Mouse (Mus musculus) hindbrain, embryonic 15.5 days (tissue): ENCODE results near the gene Olfr549. TPM values are rescaled to one million over a fixed set of nuclear protein-coding genes. Genes with fewer than 3 reads are reported as not detected.

Source experiments
- ATAC-seq: fragments of 200-750 bp; cut with Nextera tagmentation; 2 replicates; pipeline ENCODE4 v1.8.0; 2017; ENCODE audit warnings: low read depth, moderate number of reproducible peaks, moderate TSS enrichment; ENCODE audit not compliant: low FRiP score
- H3K27ac ChIP-seq: fragments of 300-500 bp; sonication (generic); replicated peaks from 2 replicates; pipeline ENCODE4 v1.5.1; 2015; ENCODE audit warnings: mild to moderate bottlenecking, inconsistent platforms
- H3K27me3 ChIP-seq: fragments of 300-500 bp; sonication (generic); 2 replicates; pipeline ENCODE4 v1.6.1; 2015; ENCODE audit warnings: control low read depth, inconsistent platforms
- H3K36me3 ChIP-seq: fragments of 300-500 bp; sonication (generic); 2 replicates; pipeline ENCODE4 v1.6.1; 2015; ENCODE audit warnings: control low read depth, inconsistent platforms
- H3K4me1 ChIP-seq: fragments of 300-500 bp; sonication (generic); replicated peaks from 2 replicates; pipeline ENCODE4 v1.6.1; 2015; ENCODE audit warnings: control low read depth, inconsistent platforms
- H3K4me2 ChIP-seq: fragments of 300-500 bp; sonication (generic); 2 replicates; pipeline ENCODE4 v1.6.1; 2015; ENCODE audit warnings: moderate library complexity, mild to moderate bottlenecking, inconsistent platforms
- H3K4me3 ChIP-seq: fragments of 300-500 bp; sonication (generic); 2 replicates; pipeline ENCODE4 v1.5.1; 2015; ENCODE audit warnings: mild to moderate bottlenecking, inconsistent platforms
- H3K9ac ChIP-seq: fragments of 300-500 bp; sonication (generic); 2 replicates; pipeline ENCODE4 v1.6.1; 2015; ENCODE audit warnings: inconsistent platforms
- H3K9me3 ChIP-seq: fragments of 300-500 bp; sonication (generic); 2 replicates; pipeline ENCODE4 v1.6.1; 2016; ENCODE audit warnings: control low read depth, inconsistent platforms
- WGBS: fragments of 180-500 bp; shearing (Covaris S2); methylation state at CpG from one replicate; pipeline ENCODE4 v1.1.7; 2015; 5-methylcytosine and 5-hydroxymethylcytosine counted together
- polyA plus RNA-seq: library from polyadenylated mRNA; unstranded; fragments of >200 nt; fragmentation: Nextera tagmentation; extraction: Ambion mirVana; gene quantifications from 2 replicates; pipeline ENCODE4 v1.2.1, GENCODE M21; 2015

Gene Olfr549
- polyA plus RNA-seq: not detected in 2 replicates

DNA sequence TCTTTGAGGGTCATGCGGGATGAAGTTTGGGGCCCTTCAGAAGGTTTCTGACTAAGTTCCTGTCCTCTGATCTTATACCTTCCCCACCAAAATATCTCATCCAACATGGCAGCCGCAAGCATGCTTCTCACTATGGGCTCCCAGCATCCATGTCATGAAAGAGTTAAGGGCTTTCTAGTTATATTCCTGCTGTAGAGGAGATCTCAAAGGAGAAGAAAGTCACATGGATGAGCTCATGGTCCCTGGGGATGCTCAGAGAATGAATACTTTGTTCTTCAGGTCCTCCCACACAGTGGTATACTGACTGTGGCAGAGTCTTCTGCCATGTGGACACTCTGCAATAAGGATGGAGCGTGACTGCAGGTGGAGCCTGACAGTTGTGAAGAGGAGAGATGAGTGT, at the start of gene Olfr549:
Olfr549 (plus strand) TSS at position 301 of the 400 bp plus-strand sequence.
- Histone ChIP-seq H3K27ac (no peak within 1 kb of the TSS), H3K27me3 (no peaks in the 10 kb centered on the region), H3K9me3 (no peaks in the 10 kb centered on the region), H3K4me1 (no peaks in the 10 kb centered on the region), H3K4me2 (no peak within 1 kb of the TSS), H3K4me3 (no peak within 1 kb of the TSS), H3K36me3 (no peaks in the 10 kb centered on the region), H3K9ac (no peak within 1 kb of the TSS)
- 91% methylated on average over 3 of the region's 3 CpGs for WGBS
- ATAC-seq: no peak

DNA sequence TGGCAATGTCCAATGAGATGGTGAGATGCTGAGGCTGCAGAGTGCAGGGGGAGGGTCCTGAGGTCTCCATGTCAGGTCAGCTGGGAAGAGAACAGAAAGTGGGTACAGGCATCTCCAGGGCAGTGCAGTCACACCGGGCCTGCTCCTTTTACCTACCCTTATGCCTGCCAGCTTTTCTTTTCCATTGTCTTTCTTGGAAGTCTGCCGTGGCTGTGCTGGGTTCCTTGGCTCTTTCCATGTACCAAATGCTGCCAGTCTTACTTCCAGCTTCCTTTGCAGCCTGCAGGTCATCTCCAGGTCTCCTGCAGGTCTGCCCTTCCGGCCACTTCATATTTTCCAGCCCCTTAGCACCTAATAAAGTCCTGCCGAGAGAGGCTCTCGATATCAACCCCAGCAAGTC, 47.7 kb upstream of the Olfr549 start:
- no peak for ATAC-seq
- no peak overlapping the region for H3K9ac ChIP-seq

DNA sequence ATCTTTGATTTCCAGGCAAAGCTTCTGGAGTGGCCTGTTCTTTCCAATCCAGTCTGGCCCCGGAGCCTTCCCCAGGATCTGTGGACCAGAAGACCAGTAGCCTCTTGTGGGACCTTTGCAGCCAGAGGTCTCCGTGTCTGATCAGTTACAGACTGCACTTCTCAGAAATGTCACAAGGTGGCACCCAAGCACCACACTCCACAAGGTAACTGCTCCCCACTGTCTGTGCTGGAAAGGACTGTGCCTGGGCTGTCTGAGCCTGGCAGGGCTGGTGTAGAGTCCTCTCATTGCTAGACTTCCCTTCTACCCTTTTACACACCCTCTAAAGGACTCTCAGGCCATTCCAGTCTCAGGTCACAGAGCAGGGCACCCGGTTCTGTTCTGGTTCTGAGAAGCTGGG, 42.8 kb upstream of the Olfr549 start:
- WGBS: 43% methylated on average over 3 of the region's 3 CpGs
- Histone ChIP-seq H3K9me3 (no peaks in the 10 kb centered on the region), H3K4me2 (no peak overlapping the region), H3K27ac (no peak overlapping the region), H3K36me3 (no peaks in the 10 kb centered on the region), H3K9ac (no peak overlapping the region), H3K27me3 (no peaks in the 10 kb centered on the region), H3K4me3 (no peak overlapping the region), H3K4me1 (no peaks in the 10 kb centered on the region)
- ATAC-seq: peak; percentile 88

More for the DNA sequence above, 47.7 kb upstream of the Olfr549 start:
- whole genome bisulfite sequencing: 81% methylated on average over 5 of the region's 5 CpGs
- H3K4me3 ChIP-seq: no peak overlapping the region
- no peaks in the 10 kb centered on the region for H3K9me3 ChIP-seq
- H3K36me3 ChIP-seq: no peaks in the 10 kb centered on the region
- H3K27me3 ChIP-seq: no peaks in the 10 kb centered on the region
- H3K4me1 ChIP-seq: no peaks in the 10 kb centered on the region
- H3K4me2 ChIP-seq: no peak overlapping the region
- no peak overlapping the region for H3K27ac ChIP-seq

DNA sequence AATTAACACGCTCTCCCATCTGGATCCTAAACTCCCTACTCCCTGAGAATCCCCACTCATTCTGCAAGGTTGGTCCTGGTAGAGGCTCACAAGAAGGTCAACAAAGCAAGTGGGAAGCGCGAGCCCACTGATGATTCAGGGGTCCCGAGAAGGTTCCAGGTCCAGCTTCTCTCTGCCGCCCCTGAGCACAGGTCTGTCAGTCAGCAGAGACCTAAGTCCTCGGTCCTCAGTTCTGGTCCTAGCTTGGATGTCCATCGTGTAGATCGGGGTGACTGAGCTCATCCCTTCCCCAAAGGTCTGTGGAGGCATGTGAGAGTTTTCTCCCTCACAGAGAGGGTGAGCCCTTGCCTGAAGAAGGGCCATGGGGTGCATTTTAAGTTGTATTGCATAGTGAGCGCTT, 41.6 kb upstream of the Olfr549 start:
- no peak overlapping the region for H3K4me2 ChIP-seq
- peaks cover 3% of the 10 kb centered on the region; the same call in 1 of the 2 replicates for H3K4me1 ChIP-seq
- no peak overlapping the region for H3K4me3 ChIP-seq
- H3K36me3 ChIP-seq: no peaks in the 10 kb centered on the region
- H3K9ac ChIP-seq: no peak overlapping the region
- H3K27me3 ChIP-seq: no peaks in the 10 kb centered on the region
- H3K27ac ChIP-seq: no peak overlapping the region
- no peak for ATAC-seq
- 91% methylated on average over 9 of the region's 9 CpGs for WGBS
- no peaks in the 10 kb centered on the region for H3K9me3 ChIP-seq

DNA sequence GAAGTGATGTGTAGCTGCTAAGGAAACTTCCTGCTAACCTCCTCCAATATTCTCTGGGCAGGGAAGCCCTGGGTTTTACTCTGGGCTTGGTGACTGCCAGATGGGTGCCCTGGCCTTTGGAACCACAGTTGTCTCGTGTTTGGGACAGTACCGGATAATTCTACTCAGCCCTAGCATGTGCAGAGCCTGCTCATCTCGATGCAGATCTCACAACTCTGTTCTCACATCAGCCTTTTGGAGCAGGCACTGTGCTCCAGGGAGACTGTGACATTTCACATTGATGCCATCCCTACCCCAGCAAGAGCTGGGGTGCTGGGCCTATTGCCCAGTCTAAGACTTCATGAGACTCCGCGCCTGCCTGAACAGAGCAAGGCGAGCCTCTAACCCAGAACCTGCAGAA, 41.0 kb upstream of the Olfr549 start:
- Histone ChIP-seq H3K9me3 (no peaks in the 10 kb centered on the region), H3K9ac (no peak overlapping the region), H3K36me3 (no peaks in the 10 kb centered on the region), H3K4me1 (peaks cover 7% of the 10 kb centered on the region; the same call in 1 of the 2 replicates), H3K27me3 (no peaks in the 10 kb centered on the region), H3K4me3 (no peak overlapping the region), H3K27ac (no peak overlapping the region), H3K4me2 (no peak overlapping the region)
- 89% methylated on average over 6 of the region's 6 CpGs for WGBS
- ATAC-seq: no peak

DNA sequence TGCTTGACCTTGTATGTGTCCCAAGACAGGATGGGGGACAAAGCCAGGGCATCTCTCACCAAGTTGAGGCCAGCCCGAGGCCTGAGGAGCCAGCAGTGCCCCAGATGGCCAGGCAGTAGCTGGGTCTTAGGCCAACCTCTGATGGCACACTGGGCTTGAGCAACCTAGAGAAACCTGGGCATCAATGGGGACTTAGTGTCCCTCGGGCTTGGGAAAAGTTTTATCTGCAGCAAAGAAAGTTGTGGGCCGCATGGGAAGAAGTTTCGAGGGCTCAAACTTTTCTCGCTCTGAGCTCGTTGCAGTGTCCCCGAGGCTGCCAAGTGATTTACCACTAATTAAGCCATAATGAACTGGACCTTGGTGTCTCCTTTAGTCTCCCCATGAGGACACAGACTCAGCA, 39.9 kb upstream of the Olfr549 start:
- Histone ChIP-seq H3K27me3 (peaks cover 7% of the 10 kb centered on the region; the same call in 1 of the 2 replicates), H3K9ac (no peak overlapping the region)

DNA sequence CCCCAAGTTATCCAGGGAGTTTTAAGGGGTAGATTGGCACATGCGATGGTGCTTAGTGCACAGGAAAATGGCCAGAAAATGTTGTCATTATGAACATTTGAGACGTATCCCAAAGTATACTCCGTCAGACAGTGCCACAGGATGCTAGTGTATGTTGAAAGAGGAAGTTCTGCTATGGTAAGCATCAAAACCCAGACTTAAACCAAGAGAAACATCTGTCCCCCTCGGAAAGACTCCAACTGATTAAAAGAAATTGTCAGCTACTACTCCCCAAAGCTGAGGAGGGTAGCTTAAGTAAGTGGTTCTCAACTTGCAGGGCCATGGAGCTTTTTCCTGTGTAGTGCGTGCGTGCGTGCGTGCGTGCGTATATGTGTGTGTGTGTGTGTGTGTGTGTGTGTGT, 37.7 kb upstream of the Olfr549 start:
- Histone ChIP-seq H3K27me3 (peaks cover 7% of the 10 kb centered on the region; the same call in 1 of the 2 replicates), H3K27ac (no peak overlapping the region), H3K4me1 (peaks cover 15% of the 10 kb centered on the region), H3K9ac (no peak overlapping the region), H3K4me2 (no peak overlapping the region), H3K9me3 (no peaks in the 10 kb centered on the region), H3K36me3 (no peaks in the 10 kb centered on the region), H3K4me3 (no peak overlapping the region)
- no peak for ATAC-seq
- WGBS: 94% methylated on average over 10 of the region's 10 CpGs

More for the DNA sequence above, 39.9 kb upstream of the Olfr549 start:
- Histone ChIP-seq H3K4me3 (no peak overlapping the region), H3K4me1 (peaks cover 7% of the 10 kb centered on the region; the same call in 1 of the 2 replicates), H3K27ac (no peak overlapping the region), H3K36me3 (no peaks in the 10 kb centered on the region), H3K9me3 (no peaks in the 10 kb centered on the region), H3K4me2 (no peak overlapping the region)
- ATAC-seq: no peak
- 83% methylated on average over 7 of the region's 7 CpGs for WGBS

DNA sequence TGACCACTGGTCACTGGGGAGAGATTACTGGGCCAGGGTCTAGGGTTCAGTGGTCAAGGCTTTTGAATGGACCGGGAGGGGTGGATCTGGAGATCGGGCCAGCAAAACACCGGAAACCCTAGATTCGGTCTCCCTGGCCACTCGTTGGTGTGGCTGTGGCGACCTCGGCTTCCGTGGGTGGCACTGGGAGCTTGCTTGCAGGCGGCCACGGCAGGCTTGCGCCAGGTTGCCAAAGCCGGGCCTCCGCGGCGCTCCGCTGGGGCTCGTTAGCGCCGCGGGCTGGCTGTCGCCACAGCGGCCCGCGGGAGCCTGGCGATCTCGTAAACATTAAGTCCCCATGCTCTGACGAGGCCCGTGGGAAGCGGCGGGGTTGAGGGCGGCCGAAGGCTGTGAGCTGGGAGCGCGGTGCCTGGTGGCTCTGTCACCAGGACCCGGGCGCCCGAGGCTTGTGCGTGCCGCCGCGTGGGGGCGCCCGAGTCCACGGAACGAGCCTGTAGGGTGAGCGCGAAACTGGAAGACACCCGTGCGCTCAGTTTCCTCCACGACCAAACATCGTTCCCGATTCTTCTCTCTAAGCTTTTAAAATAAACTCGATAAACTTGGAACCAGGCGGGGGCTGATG, 36.7 kb upstream of the Olfr549 start:
- Histone ChIP-seq H3K9me3 (no peaks in the 10 kb centered on the region), H3K4me3 (peak overlapping the region; percentile 55), H3K4me2 (peak overlapping the region; percentile 84), H3K27ac (no peak overlapping the region), H3K9ac (peak overlapping the region; percentile 73), H3K36me3 (no peaks in the 10 kb centered on the region), H3K27me3 (peaks cover 7% of the 10 kb centered on the region; the same call in 1 of the 2 replicates), H3K4me1 (peaks cover 18% of the 10 kb centered on the region)
- peak; percentile 97 for ATAC-seq
- under 1% methylated on average over 52 of the region's 54 CpGs for WGBS

DNA sequence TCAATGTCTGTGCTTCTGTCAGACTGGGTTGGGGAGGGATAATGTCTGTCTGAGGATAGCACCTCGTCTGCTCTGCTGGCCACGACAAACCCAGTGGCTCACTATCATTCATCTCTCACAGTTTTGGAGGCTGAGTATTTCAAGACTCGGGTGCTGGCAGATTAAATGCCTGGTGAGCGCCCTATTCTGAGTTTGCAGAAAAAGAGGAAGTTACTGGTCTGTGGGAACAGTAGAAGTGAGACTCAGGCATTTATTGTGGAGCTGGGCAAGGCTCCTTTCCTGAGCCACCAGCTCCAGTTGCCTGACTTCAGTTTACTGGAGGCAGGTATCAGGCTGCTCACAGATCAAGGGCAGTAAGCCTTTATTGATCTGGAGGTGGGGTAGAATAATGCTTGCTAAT, 35.5 kb upstream of the Olfr549 start:
- Histone ChIP-seq H3K4me2 (no peak overlapping the region), H3K36me3 (no peaks in the 10 kb centered on the region), H3K27me3 (peaks cover 7% of the 10 kb centered on the region; the same call in 1 of the 2 replicates), H3K9me3 (no peaks in the 10 kb centered on the region), H3K4me1 (peaks cover 18% of the 10 kb centered on the region), H3K4me3 (no peak overlapping the region), H3K27ac (no peak overlapping the region), H3K9ac (no peak overlapping the region)
- 84% methylated on average over 4 of the region's 4 CpGs for WGBS
- no peak for ATAC-seq

DNA sequence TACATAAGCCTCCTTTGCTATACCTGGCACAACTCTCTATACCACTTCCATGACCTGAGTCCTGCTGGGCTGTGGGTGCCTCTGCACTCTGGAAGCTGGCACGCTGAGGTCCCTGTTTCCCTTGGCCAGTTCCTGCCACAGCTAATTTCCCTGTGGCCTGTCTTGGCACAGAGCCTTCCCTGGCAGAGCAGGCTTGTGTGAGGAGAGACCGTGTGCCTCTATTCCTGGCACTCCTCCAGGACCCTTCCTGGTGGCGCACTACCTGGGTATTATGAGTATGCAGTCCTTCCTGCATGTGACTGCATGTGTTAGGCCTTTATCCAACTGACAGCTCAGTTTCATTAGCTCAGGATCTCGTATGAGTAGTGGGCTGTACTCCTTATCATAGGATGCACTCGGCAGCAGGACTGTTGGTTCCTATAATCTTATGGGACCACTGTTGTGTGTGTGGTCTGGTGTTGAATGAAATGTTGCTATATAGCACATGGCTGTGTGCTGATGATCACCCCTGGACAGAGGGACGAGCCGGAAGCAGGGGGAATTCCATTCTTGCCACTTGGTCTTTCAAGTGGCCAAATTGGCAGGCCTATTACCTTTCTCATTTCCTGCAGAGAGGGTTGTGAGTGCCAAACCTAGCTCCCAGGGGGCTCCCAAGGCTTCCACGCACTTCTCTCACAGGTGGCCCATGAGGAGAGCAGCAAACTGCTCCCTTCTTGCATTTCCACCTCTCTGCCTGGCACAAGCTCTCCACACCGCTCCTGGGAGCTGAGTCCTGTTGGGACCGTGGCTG, 33.2 kb upstream of the Olfr549 start:
- H3K4me2 ChIP-seq: no peak overlapping the region
- H3K36me3 ChIP-seq: no peaks in the 10 kb centered on the region
- 0 out of 2 replicates have a peak, but pooled peaks have one; percentile 24 for ATAC-seq
- no peaks in the 10 kb centered on the region for H3K9me3 ChIP-seq
- H3K27ac ChIP-seq: 0 out of 2 replicates have a peak overlapping the region, but pooled peaks have one; percentile 25
- peaks cover 7% of the 10 kb centered on the region; the same call in 1 of the 2 replicates for H3K27me3 ChIP-seq
- no peak overlapping the region for H3K9ac ChIP-seq
- peaks cover 18% of the 10 kb centered on the region for H3K4me1 ChIP-seq
- 54% methylated on average over 10 of the region's 10 CpGs for WGBS
- no peak overlapping the region for H3K4me3 ChIP-seq

DNA sequence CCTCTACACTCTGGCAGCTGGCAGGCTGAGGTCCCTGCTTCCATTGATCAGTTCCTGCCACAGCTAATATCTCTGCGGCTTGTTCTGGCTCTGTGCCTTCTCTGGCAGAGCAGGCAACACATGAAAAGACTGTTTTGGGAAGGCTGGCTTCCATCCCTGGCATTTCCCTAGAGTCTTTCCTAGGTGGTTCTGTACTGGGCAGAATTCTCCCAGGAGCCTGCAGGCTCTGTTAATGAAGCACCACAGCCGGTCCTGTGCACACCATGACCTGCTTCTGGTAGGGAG, 32.7 kb upstream of the Olfr549 start:
- Histone ChIP-seq H3K9me3 (no peaks in the 10 kb centered on the region), H3K4me1 (peaks cover 18% of the 10 kb centered on the region), H3K36me3 (no peaks in the 10 kb centered on the region), H3K4me2 (no peak overlapping the region), H3K9ac (no peak overlapping the region), H3K4me3 (no peak overlapping the region), H3K27me3 (peaks cover 7% of the 10 kb centered on the region; the same call in 1 of the 2 replicates), H3K27ac (no peak overlapping the region)
- WGBS: 54% methylated on average over 2 of the region's 2 CpGs
- ATAC-seq: no peak

DNA sequence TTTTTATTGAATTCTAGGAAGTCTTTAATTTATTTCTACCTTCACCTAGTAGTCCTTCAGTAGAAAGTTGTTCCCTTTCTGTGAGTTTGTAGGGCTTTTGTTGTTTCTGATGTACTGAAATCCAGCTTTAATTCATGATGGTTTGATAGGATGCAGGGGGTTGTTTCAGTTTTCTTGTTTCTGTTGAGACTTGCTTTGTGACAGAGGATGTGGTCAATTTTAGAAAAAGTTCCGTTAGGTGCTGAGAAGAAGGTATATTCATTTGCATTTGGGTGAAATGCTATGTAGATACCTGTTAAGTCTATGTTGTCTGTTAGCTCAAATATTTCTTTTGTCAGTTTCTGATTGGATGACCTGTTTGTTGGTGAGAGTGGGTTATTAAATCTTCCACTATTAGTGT, 20.6 kb upstream of the Olfr549 start:
- no peaks in the 10 kb centered on the region for H3K9me3 ChIP-seq
- H3K9ac ChIP-seq: no peak overlapping the region
- H3K4me2 ChIP-seq: no peak overlapping the region
- 77% methylated on average over 1 of the region's 1 CpGs for WGBS
- no peak for ATAC-seq
- no peaks in the 10 kb centered on the region for H3K4me1 ChIP-seq
- H3K27ac ChIP-seq: no peak overlapping the region
- no peak overlapping the region for H3K4me3 ChIP-seq
- no peaks in the 10 kb centered on the region for H3K36me3 ChIP-seq
- H3K27me3 ChIP-seq: no peaks in the 10 kb centered on the region
